In the genomic region with DNA sequence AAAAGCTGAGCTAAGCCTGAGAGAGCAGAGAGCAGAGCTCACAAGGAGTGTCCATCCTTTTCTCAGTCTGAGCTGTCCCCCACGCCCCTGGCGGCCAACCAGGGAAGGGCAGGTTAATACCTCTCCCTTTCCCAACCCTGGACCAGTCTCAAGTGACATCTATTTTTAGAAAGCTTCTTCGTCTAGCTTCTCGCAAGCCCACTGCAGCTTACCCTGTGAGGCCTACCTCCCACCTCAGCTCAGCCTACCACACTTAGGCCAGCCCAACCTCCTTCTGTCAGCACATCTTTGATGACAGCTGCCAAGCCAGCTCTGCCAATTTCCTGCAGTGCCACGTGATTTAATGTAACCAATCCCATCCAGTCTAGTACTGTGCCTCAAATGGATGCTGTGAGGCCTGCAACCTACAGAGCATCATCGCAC, we compare ENCODE assay signal across 8 mouse cellular contexts.
A peak's percentile ranks its signal among the peaks of the same experiment; 100 is the strongest.
DNase-seq lines count a peak whose midpoint lies in the region; ATAC-seq and TF ChIP-seq lines count a peak whose summit lies in the region.

No protein-coding gene starts in this region.

- no peaks in the 10 kb centered on the region for H3K9me3 ChIP-seq in ES-Bruce4 (replicated peaks; ENCODE audit: control insufficient read depth, insufficient read depth, low read length, poor library complexity, severe bottlenecking)
- H3K9me3 ChIP-seq in embryonic facial prominence, embryonic 11.5 days (replicated peaks; ENCODE audit: control insufficient read depth, low read length), result no peaks in the 10 kb centered on the region
- no peaks in the 10 kb centered on the region for H3K9me3 ChIP-seq in heart, embryonic 14.5 days (ENCODE audit: control insufficient read depth, low read length)
- H3K9me3 ChIP-seq in lung, postnatal 0 days (ENCODE audit: low read length), result no peaks in the 10 kb centered on the region

- no peaks in the 10 kb centered on the region; the same call in 1 of the 2 replicates for H3K27me3 ChIP-seq in ES-Bruce4 (ENCODE audit: control insufficient read depth, insufficient read depth, low read length, poor library complexity, severe bottlenecking)
- H3K27me3 ChIP-seq in embryonic facial prominence, embryonic 11.5 days (ENCODE audit: control insufficient read depth, insufficient read depth, low read length), result no peaks in the 10 kb centered on the region
- no peaks in the 10 kb centered on the region for H3K27me3 ChIP-seq in heart, embryonic 14.5 days (ENCODE audit: control insufficient read depth, insufficient read depth, low read length)
- H3K27me3 ChIP-seq in lung, postnatal 0 days (replicated peaks; ENCODE audit: insufficient read depth, low read length), result no peaks in the 10 kb centered on the region

- no peak for TF ChIP-seq EP300 in ES-Bruce4 (IDR thresholded peaks at IDR 0.05; ENCODE audit: insufficient read depth, low read depth, low read length)
- no peak for TF ChIP-seq EP300 in lung, postnatal 0 days (IDR thresholded peaks at IDR 0.05)

- no peak overlapping the region for H3K4me2 ChIP-seq in embryonic facial prominence, embryonic 11.5 days (ENCODE audit: low read depth, low read length)
- no peak overlapping the region for H3K4me2 ChIP-seq in heart, embryonic 14.5 days (ENCODE audit: low read length)
- no peak overlapping the region for H3K4me2 ChIP-seq in lung, postnatal 0 days (replicated peaks; ENCODE audit: low read depth, low read length)

- no peak overlapping the region for H3K27ac ChIP-seq in ES-Bruce4 (ENCODE audit: insufficient read depth, low read length)
- H3K27ac ChIP-seq in embryonic facial prominence, embryonic 11.5 days (replicated peaks; ENCODE audit: low read depth, low read length), result no peak overlapping the region
- no peak overlapping the region for H3K27ac ChIP-seq in heart, embryonic 14.5 days (replicated peaks in 1 of 2; ENCODE audit: control insufficient read depth in 1 of 2, insufficient read depth in 1 of 2, low read depth in 2 of 2, low read length in 2 of 2)
- no peak overlapping the region for H3K27ac ChIP-seq in lung, postnatal 0 days (ENCODE audit: low read length)

- TF ChIP-seq POLR2A in ES-Bruce4 (IDR thresholded peaks at IDR 0.05; ENCODE audit: insufficient read depth, low read length), result no peak

- TF ChIP-seq CTCF in ES-Bruce4 (IDR thresholded peaks at IDR 0.05; ENCODE audit: low read depth, low read length), result peak; percentile 44
- peak; percentile 83 for TF ChIP-seq CTCF in lung, postnatal 0 days (IDR thresholded peaks at IDR 0.05)

- 25% methylated on average over 6 of the region's 6 CpGs for WGBS in embryonic facial prominence, embryonic 11.5 days
- 13% methylated on average over 6 of the region's 6 CpGs for WGBS in heart, embryonic 14.5 days
- 24% methylated on average over 6 of the region's 6 CpGs for WGBS in lung, postnatal 0 days

- no peak overlapping the region for H3K4me3 ChIP-seq in ES-Bruce4 (ENCODE audit: low read depth, low read length)
- no peak overlapping the region for H3K4me3 ChIP-seq in embryonic facial prominence, embryonic 11.5 days (ENCODE audit: low read depth, low read length)
- no peak overlapping the region for H3K4me3 ChIP-seq in heart, embryonic 14.5 days (ENCODE audit: control insufficient read depth in 1 of 2, insufficient read depth in 1 of 2, low read depth in 1 of 2, low read length in 2 of 2)
- no peak overlapping the region for H3K4me3 ChIP-seq in lung, postnatal 0 days (ENCODE audit: low read depth, low read length)

- ATAC-seq in embryonic facial prominence, embryonic 11.5 days (replicated peaks; ENCODE audit: insufficient number of reproducible peaks, low FRiP score, low TSS enrichment, low read depth), result peak; percentile 67
- ATAC-seq in heart, embryonic 14.5 days (ENCODE audit: insufficient number of reproducible peaks, insufficient read depth, low FRiP score, low read depth), result peak; percentile 76
- ATAC-seq in lung, postnatal 0 days, result peak; percentile 63
- ATAC-seq in erythroid progenitor cell, adult 5-6 weeks (replicated peaks; ENCODE audit: low FRiP score, poor library complexity, severe bottlenecking), result no peak

- no peak overlapping the region for H3K9ac ChIP-seq in ES-Bruce4 (ENCODE audit: low read depth, poor library complexity, severe bottlenecking)
- no peak overlapping the region for H3K9ac ChIP-seq in embryonic facial prominence, embryonic 11.5 days (replicated peaks; ENCODE audit: low read length)
- no peak overlapping the region for H3K9ac ChIP-seq in heart, embryonic 14.5 days (ENCODE audit: low read length)
- no peak overlapping the region for H3K9ac ChIP-seq in lung, postnatal 0 days (replicated peaks; ENCODE audit: low read depth)

- H3K4me1 ChIP-seq in ES-Bruce4 (ENCODE audit: control insufficient read depth, insufficient read depth, low read length), result no peaks in the 10 kb centered on the region
- no peaks in the 10 kb centered on the region for H3K4me1 ChIP-seq in embryonic facial prominence, embryonic 11.5 days (ENCODE audit: control insufficient read depth, insufficient read depth, low read length)
- peaks cover 0 to 5% of the 10 kb centered on the region in 2 experiments; a peak in 1 of 4 replicates for H3K4me1 ChIP-seq in heart, embryonic 14.5 days (ENCODE audit: control insufficient read depth in 2 of 2, insufficient read depth in 2 of 2, low read length in 2 of 2)
- H3K4me1 ChIP-seq in lung, postnatal 0 days (ENCODE audit: insufficient read depth, low read depth, low read length), result no peaks in the 10 kb centered on the region

- peak; percentile 80 for DNase-seq in adrenal gland, postnatal 10 days
- peak; percentile 73 for DNase-seq in embryonic facial prominence, embryonic 11.5 days (ENCODE audit: low spot score)
- DNase-seq in kidney, postnatal 10 days, result peak; percentile 79
- DNase-seq in lung, postnatal 0 days (ENCODE audit: low spot score), result peak; percentile 68
- peak; percentile 25 for DNase-seq in retina, postnatal 7 days (ENCODE audit: low read depth, low spot score)

- no peaks in the 10 kb centered on the region for H3K36me3 ChIP-seq in ES-Bruce4 (ENCODE audit: control insufficient read depth, insufficient read depth, low read length, poor library complexity, severe bottlenecking)
- no peaks in the 10 kb centered on the region for H3K36me3 ChIP-seq in embryonic facial prominence, embryonic 11.5 days (replicated peaks; ENCODE audit: control insufficient read depth, insufficient read depth, low read depth, low read length)
- no peaks in the 10 kb centered on the region for H3K36me3 ChIP-seq in heart, embryonic 14.5 days (ENCODE audit: control insufficient read depth, insufficient read depth, low read length)
- no peaks in the 10 kb centered on the region for H3K36me3 ChIP-seq in lung, postnatal 0 days (ENCODE audit: insufficient read depth, low read length)

Comparison
In these comparisons a context has a peak if more than half of its experiments do, and no peak if none do; other contexts are left out.
1. DNase-seq: peak in every context shown above with its lines; median percentile 80 in adrenal gland, postnatal 10 days; 79 in kidney, postnatal 10 days; 73 in embryonic facial prominence, embryonic 11.5 days; 68 in lung, postnatal 0 days; 25 in retina, postnatal 7 days.